Mouse (Mus musculus): ENCODE measurements around the gene Stc2. TPM values are rescaled to one million over a fixed set of nuclear protein-coding genes. Genes with fewer than 3 reads are reported as not detected.

Gene Stc2
- polyA plus RNA-seq, 1 experiment, result 3.8 TPM

DNA sequence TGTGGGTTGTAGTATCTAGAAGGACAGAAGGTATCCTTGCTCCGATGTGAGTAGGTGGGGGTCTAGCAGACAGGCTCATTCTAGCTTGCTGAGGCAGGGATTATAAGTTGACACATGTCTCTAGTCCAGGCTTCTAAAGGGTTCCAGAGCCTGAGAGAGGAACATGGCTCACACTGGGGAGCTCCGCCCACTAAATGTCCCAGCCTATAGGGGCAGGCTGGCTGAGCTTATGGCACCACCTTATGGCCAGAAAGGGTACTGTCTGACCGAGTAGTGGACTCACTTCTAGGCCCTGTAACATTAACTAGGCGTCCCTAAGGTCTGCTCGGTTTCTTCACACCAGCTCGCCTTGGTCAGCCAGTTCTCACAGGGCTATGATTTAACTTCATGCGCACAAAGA lies 3.6 kb upstream of the Stc2 start:
- no peaks in the 10 kb centered on the region for H3K27me3 ChIP-seq (replicated peaks; ENCODE audit: control insufficient read depth, insufficient read depth, low read length)
- no peaks in the 10 kb centered on the region for H3K36me3 ChIP-seq (ENCODE audit: control insufficient read depth, insufficient read depth, low read length)
- H3K27ac ChIP-seq (ENCODE audit: insufficient read depth, low read depth, low read length), result no peak overlapping the region
- 0 out of 2 replicates have a peak, but pooled peaks cover 4% of the 10 kb centered on the region for H3K4me1 ChIP-seq (ENCODE audit: control insufficient read depth, insufficient read depth, low read length)
- TF ChIP-seq POLR2A (IDR thresholded peaks at IDR 0.05; ENCODE audit: low read depth, low read length) (no peak), CTCF (conservative IDR thresholded peaks at IDR 0.05; ENCODE audit: insufficient read depth, insufficient read length, low read depth, low read length) (peak; percentile 70)
- no peak overlapping the region for H3K4me3 ChIP-seq (ENCODE audit: insufficient read depth, low read depth, low read length)
- WGBS, result 79% methylated on average over 7 of the region's 7 CpGs
- DNase-seq, result peak; percentile 41

DNA sequence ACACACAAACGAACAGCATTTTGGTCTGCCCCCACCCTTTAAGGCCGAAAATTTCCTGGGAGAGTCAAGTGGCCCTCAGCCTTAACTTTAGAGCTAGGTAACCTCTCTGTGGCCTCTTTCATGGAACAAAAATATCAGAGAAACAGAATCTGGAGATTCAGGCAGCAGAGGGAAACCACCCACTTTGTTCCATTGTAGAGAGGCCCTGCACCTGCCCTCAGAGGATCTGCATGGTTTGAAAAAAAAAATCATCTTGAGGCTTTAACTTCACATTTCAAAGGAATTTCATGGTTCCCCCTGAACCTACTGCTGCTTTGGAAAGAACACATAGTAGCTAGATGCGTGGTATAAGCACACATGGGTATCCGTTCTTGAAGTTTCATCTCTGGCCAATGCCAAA lies 2.3 kb upstream of the Stc2 start:
- Histone ChIP-seq H3K4me3 (ENCODE audit: insufficient read depth, low read depth, low read length) (no peak overlapping the region), H3K27ac (ENCODE audit: insufficient read depth, low read depth, low read length) (no peak overlapping the region), H3K36me3 (ENCODE audit: control insufficient read depth, insufficient read depth, low read length) (no peaks in the 10 kb centered on the region), H3K27me3 (replicated peaks; ENCODE audit: control insufficient read depth, insufficient read depth, low read length) (no peaks in the 10 kb centered on the region), H3K4me1 (ENCODE audit: control insufficient read depth, insufficient read depth, low read length) (0 out of 2 replicates have a peak, but pooled peaks cover 4% of the 10 kb centered on the region)
- DNase-seq, result no peak
- TF ChIP-seq POLR2A (IDR thresholded peaks at IDR 0.05; ENCODE audit: low read depth, low read length), result no peak
- 96% methylated on average over 4 of the region's 4 CpGs for WGBS

DNA sequence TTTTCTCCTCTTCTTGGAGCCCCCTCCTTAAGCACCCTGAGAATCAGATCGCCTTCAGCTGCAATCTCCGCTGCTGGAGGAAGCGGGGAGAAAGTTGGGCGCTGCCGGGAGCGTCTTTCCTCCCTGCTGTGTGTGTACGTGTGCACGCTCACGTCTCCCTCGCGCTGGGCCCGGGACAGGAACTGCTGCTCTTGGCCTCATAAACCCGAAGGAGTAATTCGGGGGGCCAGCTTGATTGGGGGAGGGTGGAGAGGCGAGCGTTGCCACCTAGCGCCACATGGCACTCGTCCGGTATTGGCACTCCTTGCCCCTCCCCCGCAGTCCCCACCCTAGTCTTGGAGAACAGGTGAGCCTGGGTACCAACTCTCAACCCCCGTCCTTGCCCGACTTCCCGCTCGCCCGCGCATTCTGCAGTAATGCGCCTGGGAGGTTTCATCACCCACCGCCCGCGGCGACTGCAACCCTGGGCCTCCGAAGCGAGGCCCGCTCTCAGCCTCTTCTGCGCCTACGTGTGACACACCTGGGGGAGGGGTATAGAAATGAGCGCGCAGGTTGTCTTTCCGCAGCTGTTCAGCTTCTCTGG lies 1.5 kb upstream of the Stc2 start:
- WGBS, result 18% methylated on average over 39 of the region's 39 CpGs
- no peak overlapping the region for H3K27ac ChIP-seq (ENCODE audit: insufficient read depth, low read depth, low read length)
- 0 out of 2 replicates have a peak, but pooled peaks cover 4% of the 10 kb centered on the region for H3K4me1 ChIP-seq (ENCODE audit: control insufficient read depth, insufficient read depth, low read length)
- no peaks in the 10 kb centered on the region for H3K36me3 ChIP-seq (ENCODE audit: control insufficient read depth, insufficient read depth, low read length)
- TF ChIP-seq CTCF (conservative IDR thresholded peaks at IDR 0.05; ENCODE audit: insufficient read depth, insufficient read length, low read depth, low read length) (no peak), POLR2A (IDR thresholded peaks at IDR 0.05; ENCODE audit: low read depth, low read length) (no peak)
- no peak for DNase-seq
- no peaks in the 10 kb centered on the region for H3K27me3 ChIP-seq (replicated peaks; ENCODE audit: control insufficient read depth, insufficient read depth, low read length)
- H3K4me3 ChIP-seq (ENCODE audit: insufficient read depth, low read depth, low read length), result no peak overlapping the region

DNA sequence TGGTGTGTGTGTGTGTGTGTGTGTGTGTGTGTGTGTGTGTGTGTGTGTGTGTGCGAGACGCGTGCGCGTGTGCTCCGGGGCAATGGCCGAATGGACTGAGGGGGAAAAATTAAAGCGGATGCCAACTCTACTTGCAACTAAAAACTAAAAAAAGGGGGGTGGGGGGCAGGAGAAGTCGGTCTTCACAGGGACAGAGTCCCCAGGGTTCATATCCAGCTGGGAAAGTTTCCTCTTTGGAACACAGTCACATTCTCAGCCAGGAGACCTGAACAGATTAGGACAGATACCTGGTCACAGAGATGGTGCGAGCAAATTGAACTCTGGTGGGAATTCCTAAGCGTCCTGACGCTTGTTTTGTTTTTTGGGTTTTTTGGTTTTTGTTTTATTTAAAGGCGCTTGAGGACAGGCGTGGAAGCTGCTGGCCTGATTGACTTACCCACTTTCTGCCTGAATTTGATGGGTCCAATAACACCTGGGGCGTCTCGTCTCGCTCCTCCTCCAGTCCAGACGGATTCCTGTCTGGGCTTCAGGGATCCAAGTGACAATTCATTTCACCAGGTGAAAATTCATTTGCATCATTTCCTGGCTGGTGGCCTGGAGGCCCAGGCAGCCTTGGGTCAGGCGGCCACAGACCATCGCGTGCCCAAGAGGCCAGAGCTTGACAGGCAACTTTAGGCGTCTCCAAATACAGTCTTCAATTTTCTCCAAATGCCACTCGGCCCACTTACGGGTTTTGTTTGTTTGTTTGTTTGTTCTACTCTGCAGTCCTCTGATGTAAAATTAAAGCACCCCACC lies 759 bp upstream of the Stc2 start:
- TF ChIP-seq CTCF (conservative IDR thresholded peaks at IDR 0.05; ENCODE audit: insufficient read depth, insufficient read length, low read depth, low read length) (no peak), POLR2A (IDR thresholded peaks at IDR 0.05; ENCODE audit: low read depth, low read length) (no peak)
- no peak overlapping the region for H3K27ac ChIP-seq (ENCODE audit: insufficient read depth, low read depth, low read length)
- H3K27me3 ChIP-seq (replicated peaks; ENCODE audit: control insufficient read depth, insufficient read depth, low read length), result no peaks in the 10 kb centered on the region
- DNase-seq, result peak; percentile 34
- 0 out of 2 replicates have a peak, but pooled peaks cover 4% of the 10 kb centered on the region for H3K4me1 ChIP-seq (ENCODE audit: control insufficient read depth, insufficient read depth, low read length)
- H3K4me3 ChIP-seq (ENCODE audit: insufficient read depth, low read depth, low read length), result peak overlapping the region; percentile 60; the same call in 1 of the 2 replicates
- WGBS, result 5% methylated on average over 24 of the region's 24 CpGs
- H3K36me3 ChIP-seq (ENCODE audit: control insufficient read depth, insufficient read depth, low read length), result no peaks in the 10 kb centered on the region

DNA sequence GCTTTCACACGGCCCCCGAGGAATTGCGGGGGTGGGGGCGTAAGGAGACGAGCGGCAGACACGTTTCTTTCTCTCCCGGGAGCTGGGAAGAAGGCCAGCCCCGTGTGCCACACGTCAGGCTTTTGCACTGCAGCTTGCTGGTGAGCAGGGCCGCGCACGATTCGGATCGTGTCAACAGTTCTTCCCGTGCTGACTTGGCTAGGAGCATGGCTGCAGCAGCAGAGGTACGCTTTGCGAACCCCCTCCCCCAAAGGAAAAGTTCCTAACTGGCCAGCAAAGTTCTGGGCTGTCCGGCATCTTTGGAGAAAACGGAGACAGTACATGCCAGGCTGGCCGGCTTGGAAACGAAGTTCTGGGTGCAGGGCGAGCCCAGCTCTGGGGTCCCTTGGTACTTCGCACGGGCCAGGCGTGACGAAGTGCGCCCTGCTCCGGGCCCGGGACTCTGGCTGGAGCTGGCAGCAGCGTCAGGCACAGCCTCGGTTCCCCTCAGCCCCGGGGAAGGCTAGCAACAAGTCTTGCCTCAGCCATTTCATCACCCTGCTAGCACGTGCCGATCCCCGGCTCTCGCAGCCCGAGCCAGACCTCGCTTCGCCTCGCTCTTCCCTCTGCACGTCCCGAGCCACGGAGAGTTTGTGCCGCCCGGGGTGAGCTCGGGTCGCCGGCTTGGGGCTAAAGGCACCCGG lies 768 bp downstream of the Stc2 start:
- TF ChIP-seq CTCF (conservative IDR thresholded peaks at IDR 0.05; ENCODE audit: insufficient read depth, insufficient read length, low read depth, low read length) (no peak), POLR2A (IDR thresholded peaks at IDR 0.05; ENCODE audit: low read depth, low read length) (no peak)
- Histone ChIP-seq H3K4me1 (ENCODE audit: control insufficient read depth, insufficient read depth, low read length) (0 out of 2 replicates have a peak, but pooled peaks cover 4% of the 10 kb centered on the region), H3K27ac (ENCODE audit: insufficient read depth, low read depth, low read length) (no peak overlapping the region), H3K27me3 (replicated peaks; ENCODE audit: control insufficient read depth, insufficient read depth, low read length) (no peaks in the 10 kb centered on the region), H3K36me3 (ENCODE audit: control insufficient read depth, insufficient read depth, low read length) (no peaks in the 10 kb centered on the region), H3K4me3 (ENCODE audit: insufficient read depth, low read depth, low read length) (peak overlapping the region; percentile 60)
- DNase-seq, result peak; percentile 45
- under 1% methylated on average over 50 of the region's 50 CpGs for WGBS

DNA sequence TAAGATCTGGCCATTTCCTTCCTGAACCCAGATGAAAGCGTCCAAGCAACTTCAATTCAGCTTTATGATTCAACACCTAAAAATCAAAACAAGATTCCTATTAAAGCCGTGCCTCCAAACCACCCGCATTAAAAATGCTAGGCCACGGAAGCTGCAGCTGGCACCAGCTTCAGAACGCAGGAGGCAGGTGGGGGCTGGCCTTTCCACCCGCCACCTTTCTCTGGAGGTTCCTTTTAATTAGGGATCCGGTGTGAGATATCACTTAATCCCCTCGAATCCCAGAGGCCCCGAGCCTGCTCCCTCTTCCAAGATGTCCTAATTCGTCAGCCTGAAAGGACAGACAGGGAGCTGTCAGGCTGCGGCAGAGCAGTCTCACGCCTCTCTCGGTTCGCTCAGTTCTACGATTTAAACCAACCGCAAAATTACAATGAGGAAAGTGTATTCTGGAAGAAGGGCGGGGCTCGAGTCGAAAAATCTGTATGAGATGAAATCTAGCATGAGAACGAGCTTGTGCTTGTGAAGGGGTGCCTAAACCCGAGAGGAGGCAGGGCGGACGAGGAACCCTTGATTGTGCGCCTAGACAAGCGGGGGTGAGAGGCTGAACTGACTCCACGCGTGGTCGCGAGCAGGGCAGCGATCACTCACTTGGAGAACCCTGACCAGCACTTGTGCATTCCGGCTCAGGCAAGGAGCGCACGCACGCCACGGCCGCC lies 1.5 kb downstream of the Stc2 start:
- WGBS, result 10% methylated on average over 36 of the region's 36 CpGs
- peak overlapping the region; percentile 60 for H3K4me3 ChIP-seq (ENCODE audit: insufficient read depth, low read depth, low read length)
- H3K27ac ChIP-seq (ENCODE audit: insufficient read depth, low read depth, low read length), result no peak overlapping the region
- H3K4me1 ChIP-seq (ENCODE audit: control insufficient read depth, insufficient read depth, low read length), result 0 out of 2 replicates have a peak, but pooled peaks cover 4% of the 10 kb centered on the region
- TF ChIP-seq POLR2A (IDR thresholded peaks at IDR 0.05; ENCODE audit: low read depth, low read length) (no peak), CTCF (conservative IDR thresholded peaks at IDR 0.05; ENCODE audit: insufficient read depth, insufficient read length, low read depth, low read length) (no peak)
- H3K36me3 ChIP-seq (ENCODE audit: control insufficient read depth, insufficient read depth, low read length), result no peaks in the 10 kb centered on the region
- DNase-seq, result no peak
- no peaks in the 10 kb centered on the region for H3K27me3 ChIP-seq (replicated peaks; ENCODE audit: control insufficient read depth, insufficient read depth, low read length)

Measured in kidney, adult 2 months (tissue).